Mouse (Mus musculus) liver, postnatal 0 days (tissue): Measurements from ENCODE around the gene Bbs9.

Source experiments
- CTCF ChIP-seq: sonication (generic); IDR thresholded peaks from 2 replicates; pipeline ENCODE4 v1.5.1; 2016; ENCODE audit warnings: antibody characterized with exemption, low read depth
- EP300 ChIP-seq: IDR thresholded peaks from 2 replicates; pipeline ENCODE4 v1.6.1; 2016; ENCODE audit warnings: antibody characterized with exemption, low read depth, mild to moderate bottlenecking

DNA sequence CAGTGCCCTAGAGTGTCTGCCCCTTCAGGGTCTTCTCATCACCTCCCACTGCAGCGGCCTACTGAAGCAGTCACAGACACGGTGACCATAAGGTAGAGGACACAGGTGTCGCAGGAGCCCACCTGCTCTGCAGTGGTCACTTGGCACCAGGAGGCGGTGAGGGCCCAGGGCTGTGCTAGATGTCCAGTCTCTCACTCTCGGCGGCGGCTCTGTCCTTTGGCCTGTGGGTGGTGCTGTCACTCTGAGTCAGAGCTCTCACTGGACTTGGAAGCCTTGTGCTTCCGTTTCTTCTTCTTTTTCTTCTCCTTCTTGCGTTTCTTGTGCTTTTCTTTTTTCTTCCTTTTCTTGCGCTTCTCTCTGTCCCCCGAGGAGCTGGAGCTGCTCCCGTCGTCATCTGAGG is 27.1 kb upstream of the Bbs9 start:
- peak; percentile 27 for TF ChIP-seq CTCF
- no peak for TF ChIP-seq EP300
